Mouse (Mus musculus) stomach, postnatal 0 days (tissue): ENCODE results near the gene Chd3. TPM values are rescaled to one million over a fixed set of nuclear protein-coding genes. Genes with fewer than 3 reads are reported as not detected.

ENCODE experiments used
- ATAC-seq: fragments of 200-750 bp; cut with Nextera tagmentation; 2 replicates; pipeline ENCODE4 v1.8.0; 2017; ENCODE audit not compliant: low FRiP score, low TSS enrichment
- DNase-seq: peaks from one replicate; pipeline ENCODE4 v3.0.0-alpha.2; 2016; ENCODE audit warnings: low spot score
- H3K27ac ChIP-seq: fragments of 300-500 bp; sonication (generic); replicated peaks from 2 replicates; pipeline ENCODE4 v1.5.1; 2014; ENCODE audit warnings: mild to moderate bottlenecking, control low read depth
- H3K27me3 ChIP-seq: fragments of 300-500 bp; sonication (generic); 2 replicates; pipeline ENCODE4 v1.6.1; 2014; ENCODE audit warnings: low read length; ENCODE audit not compliant: control insufficient read depth, insufficient read depth
- H3K36me3 ChIP-seq: fragments of 300-500 bp; sonication (generic); 2 replicates; pipeline ENCODE4 v1.6.1; 2014; ENCODE audit warnings: low read length, mixed read lengths; ENCODE audit not compliant: control insufficient read depth, insufficient read depth
- H3K4me1 ChIP-seq: fragments of 300-500 bp; sonication (generic); replicated peaks from 2 replicates; pipeline ENCODE4 v1.6.1; 2014; ENCODE audit warnings: antibody characterized with exemption; ENCODE audit not compliant: control insufficient read depth, insufficient read depth
- H3K4me2 ChIP-seq: fragments of 300-500 bp; sonication (generic); replicated peaks from 2 replicates; pipeline ENCODE4 v1.6.1; 2014; ENCODE audit warnings: low read depth, mild to moderate bottlenecking, control low read depth, moderate library complexity
- H3K4me3 ChIP-seq: fragments of 300-500 bp; sonication (generic); 2 replicates; pipeline ENCODE4 v1.5.1; 2014; ENCODE audit warnings: low read depth, low read length, control low read depth
- H3K9ac ChIP-seq: fragments of 300-500 bp; sonication (generic); 2 replicates; pipeline ENCODE4 v1.6.1; 2014; ENCODE audit warnings: mild to moderate bottlenecking, low read length, control low read depth, mixed read lengths
- H3K9me3 ChIP-seq: fragments of 300-500 bp; sonication (generic); 2 replicates; pipeline ENCODE4 v1.6.1; 2016; ENCODE audit warnings: low read length; ENCODE audit not compliant: control insufficient read depth
- CTCF ChIP-seq: IDR thresholded peaks from 2 replicates; pipeline ENCODE4 v1.5.1; 2016; ENCODE audit warnings: antibody characterized with exemption, low read depth, mild to moderate bottlenecking, moderate library complexity
- EP300 ChIP-seq: optimal IDR thresholded peaks from 2 replicates; pipeline ENCODE3; 2016; ENCODE audit warnings: antibody characterized with exemption
- WGBS: fragments of 180-500 bp; shearing (Covaris S2); extraction: QIAGEN DNeasy Blood & Tissue Kit; methylation state at CpG from one replicate; pipeline ENCODE4 v1.1.7; 2014; 5-methylcytosine and 5-hydroxymethylcytosine counted together
- polyA plus RNA-seq: library from polyadenylated mRNA; unstranded; fragments of >200 nt; fragmentation: Nextera tagmentation; extraction: Ambion mirVana; gene quantifications from 2 replicates; pipeline ENCODE4 v1.2.1, GENCODE M21; 2015

Gene Chd3
- polyA plus RNA-seq, 1 experiment from 2014 or later, result 18.4 TPM

GRCm38 (mm10) chr11:69364910-69365309 is 4.3 kb downstream of the Chd3 start:
- H3K4me2 ChIP-seq, result peak overlapping the region; percentile 96
- peak overlapping the region; percentile 100 for H3K27ac ChIP-seq
- peaks cover 21% of the 10 kb centered on the region for H3K36me3 ChIP-seq
- H3K27me3 ChIP-seq, result no peaks in the 10 kb centered on the region
- peak; percentile 96 for DNase-seq
- ATAC-seq, result peak; percentile 73
- H3K9ac ChIP-seq, result peak overlapping the region; percentile 35; the same call in 1 of the 2 replicates
- no peak for TF ChIP-seq EP300
- TF ChIP-seq CTCF, result peak; percentile 20; the same call in 1 of the 2 replicates
- H3K4me3 ChIP-seq, result peak overlapping the region; percentile 4; the same call in 1 of the 2 replicates
- H3K9me3 ChIP-seq, result no peaks in the 10 kb centered on the region
- peaks cover 22% of the 10 kb centered on the region for H3K4me1 ChIP-seq
- under 1% methylated on average over 6 of the region's 6 CpGs for WGBS

- Histone ChIP-seq H3K27ac (peak overlapping the region; percentile 100), H3K36me3 (peaks cover 24% of the 10 kb centered on the region), H3K27me3 (no peaks in the 10 kb centered on the region), H3K9me3 (no peaks in the 10 kb centered on the region), H3K4me2 (peak overlapping the region; percentile 96), H3K4me3 (no peak overlapping the region), H3K4me1 (peaks cover 22% of the 10 kb centered on the region), H3K9ac (peak overlapping the region; percentile 19)
- TF ChIP-seq EP300 (no peak), CTCF (no peak)
- no peak for DNase-seq
- 22% methylated on average over 8 of the region's 8 CpGs for WGBS
- no peak for ATAC-seq
Observed at GRCm38 (mm10) chr11:69364376-69364775, 4.8 kb downstream of the Chd3 start.

DNA sequence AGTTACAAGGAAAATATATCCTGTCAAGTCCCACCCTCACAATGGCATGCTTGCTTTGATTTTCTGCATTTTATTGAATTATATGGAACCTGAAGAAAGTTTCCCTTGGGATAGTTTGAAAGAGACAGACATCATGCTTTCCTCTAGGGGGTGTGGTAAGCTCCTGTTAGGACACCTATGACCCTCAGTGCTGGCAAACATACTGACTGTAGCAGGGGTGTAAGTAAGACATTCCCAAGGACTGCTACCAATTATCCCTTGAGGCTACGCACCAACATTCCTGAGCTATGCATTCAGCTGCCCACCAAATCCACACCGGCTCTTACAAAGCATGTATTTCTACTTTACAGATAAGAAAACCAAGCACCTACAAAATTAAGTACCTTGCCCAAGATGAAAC is 6.7 kb downstream of the Chd3 start:
- no peak overlapping the region for H3K9ac ChIP-seq
- TF ChIP-seq CTCF, result peak; percentile 53
- no peak for TF ChIP-seq EP300
- 60% methylated on average over 2 of the region's 2 CpGs for WGBS
- no peak overlapping the region for H3K4me2 ChIP-seq
- H3K36me3 ChIP-seq, result peaks cover 39% of the 10 kb centered on the region
- no peak overlapping the region for H3K27ac ChIP-seq
- no peaks in the 10 kb centered on the region for H3K27me3 ChIP-seq
- H3K4me3 ChIP-seq, result no peak overlapping the region
- peaks cover 22% of the 10 kb centered on the region for H3K4me1 ChIP-seq
- ATAC-seq (no peak), DNase-seq (no peak)
- no peaks in the 10 kb centered on the region for H3K9me3 ChIP-seq

- H3K36me3 ChIP-seq, result peaks cover 43% of the 10 kb centered on the region
- peaks cover 20% of the 10 kb centered on the region for H3K4me1 ChIP-seq
Observed at GRCm38 (mm10) chr11:69362021-69362420, 7.2 kb downstream of the Chd3 start.

DNA sequence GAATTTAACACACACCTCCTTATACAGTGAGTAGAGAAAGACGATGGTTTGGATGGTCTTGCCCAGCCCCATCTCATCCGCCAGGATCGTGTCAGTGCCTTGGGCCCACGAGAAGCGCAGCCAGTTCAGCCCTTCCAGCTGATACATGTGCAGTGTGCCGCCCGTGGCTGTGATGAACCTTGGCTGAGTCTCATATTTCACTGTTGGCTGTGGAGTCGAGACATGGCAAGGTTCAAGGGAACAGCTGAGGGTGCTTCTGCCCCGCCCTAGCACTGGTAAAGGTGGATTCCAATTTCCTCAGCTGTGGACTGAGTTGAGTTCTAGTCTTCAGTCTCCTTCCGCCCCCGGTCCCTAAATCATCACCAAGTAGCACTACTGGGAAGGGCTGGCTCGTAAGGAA is 11.5 kb downstream of the Chd3 start:
- peaks cover 63% of the 10 kb centered on the region for H3K36me3 ChIP-seq
- H3K4me1 ChIP-seq, result no peaks in the 10 kb centered on the region
- TF ChIP-seq EP300, result no peak
- no peak for TF ChIP-seq CTCF
- no peaks in the 10 kb centered on the region for H3K9me3 ChIP-seq
- no peak overlapping the region for H3K9ac ChIP-seq
- H3K4me2 ChIP-seq, result no peak overlapping the region
- WGBS, result 83% methylated on average over 12 of the region's 12 CpGs
- ATAC-seq (no peak), DNase-seq (no peak)
- H3K4me3 ChIP-seq, result no peak overlapping the region
- H3K27me3 ChIP-seq, result no peaks in the 10 kb centered on the region
- no peak overlapping the region for H3K27ac ChIP-seq

More at GRCm38 (mm10) chr11:69362021-69362420, 7.2 kb downstream of the Chd3 start:
- Histone ChIP-seq H3K9me3 (no peaks in the 10 kb centered on the region), H3K27ac (no peak overlapping the region), H3K4me2 (no peak overlapping the region), H3K27me3 (no peaks in the 10 kb centered on the region), H3K4me3 (no peak overlapping the region), H3K9ac (no peak overlapping the region)
- DNase-seq (no peak), ATAC-seq (no peak)
- TF ChIP-seq EP300 (no peak), CTCF (no peak)
- 66% methylated on average over 7 of the region's 7 CpGs for WGBS

- Histone ChIP-seq H3K36me3 (peaks cover 63% of the 10 kb centered on the region), H3K27ac (no peak overlapping the region), H3K27me3 (no peaks in the 10 kb centered on the region), H3K9me3 (no peaks in the 10 kb centered on the region), H3K4me2 (no peak overlapping the region), H3K4me1 (no peaks in the 10 kb centered on the region), H3K9ac (no peak overlapping the region), H3K4me3 (no peak overlapping the region)
- no peak for DNase-seq
- 89% methylated on average over 5 of the region's 5 CpGs for WGBS
- no peak for ATAC-seq
- TF ChIP-seq EP300 (no peak), CTCF (no peak)
Observed at GRCm38 (mm10) chr11:69356544-69356943, 12.7 kb downstream of the Chd3 start.
